Mouse (Mus musculus) forebrain, embryonic 15.5 days (tissue): ENCODE data around the gene Fbrsl1. TPM values are rescaled to one million over a fixed set of nuclear protein-coding genes. Genes with fewer than 3 reads are reported as not detected.

Source experiments
- ATAC-seq: fragments of 200-750 bp; cut with Nextera tagmentation; replicated peaks from 2 replicates; pipeline ENCODE4 v1.8.0; 2017; ENCODE audit warnings: mild to moderate bottlenecking, moderate TSS enrichment, moderate library complexity
- H3K27ac ChIP-seq: fragments of 300-500 bp; sonication (generic); replicated peaks from 2 replicates; pipeline ENCODE4 v1.5.1; 2015; ENCODE audit warnings: mild to moderate bottlenecking, inconsistent platforms
- H3K27me3 ChIP-seq: fragments of 300-500 bp; sonication (generic); 2 replicates; pipeline ENCODE4 v1.6.1; 2015; ENCODE audit warnings: inconsistent platforms
- H3K36me3 ChIP-seq: fragments of 300-500 bp; sonication (generic); 2 replicates; pipeline ENCODE4 v1.6.1; 2015; ENCODE audit warnings: mild to moderate bottlenecking, inconsistent platforms
- H3K4me1 ChIP-seq: fragments of 300-500 bp; sonication (generic); 2 replicates; pipeline ENCODE4 v1.6.1; 2015; ENCODE audit warnings: inconsistent platforms
- H3K4me2 ChIP-seq: fragments of 300-500 bp; sonication (generic); replicated peaks from 2 replicates; pipeline ENCODE4 v1.6.1; 2015; ENCODE audit warnings: mild to moderate bottlenecking, inconsistent platforms
- H3K4me3 ChIP-seq: fragments of 300-500 bp; sonication (generic); 2 replicates; pipeline ENCODE4 v1.5.1; 2015; ENCODE audit warnings: mild to moderate bottlenecking, inconsistent platforms
- H3K9ac ChIP-seq: fragments of 300-500 bp; sonication (generic); replicated peaks from 2 replicates; pipeline ENCODE4 v1.6.1; 2015; ENCODE audit warnings: mild to moderate bottlenecking, inconsistent platforms
- H3K9me3 ChIP-seq: fragments of 300-500 bp; sonication (generic); 2 replicates; pipeline ENCODE4 v1.6.1; 2016; ENCODE audit warnings: inconsistent platforms
- WGBS: fragments of 180-500 bp; shearing (Covaris S2); methylation state at CpG from one replicate; pipeline ENCODE4 v1.1.7; 2015; ENCODE audit warnings: mixed read lengths; 5-methylcytosine and 5-hydroxymethylcytosine counted together
- polyA plus RNA-seq: library from polyadenylated mRNA; unstranded; fragments of >200 nt; fragmentation: Nextera tagmentation; extraction: Ambion mirVana; gene quantifications from 2 replicates; pipeline ENCODE4 v1.2.1, GENCODE M21; 2015

The Fbrsl1 gene
- polyA plus RNA-seq, 1 experiment from 2014 or later, result 26.4 TPM

DNA sequence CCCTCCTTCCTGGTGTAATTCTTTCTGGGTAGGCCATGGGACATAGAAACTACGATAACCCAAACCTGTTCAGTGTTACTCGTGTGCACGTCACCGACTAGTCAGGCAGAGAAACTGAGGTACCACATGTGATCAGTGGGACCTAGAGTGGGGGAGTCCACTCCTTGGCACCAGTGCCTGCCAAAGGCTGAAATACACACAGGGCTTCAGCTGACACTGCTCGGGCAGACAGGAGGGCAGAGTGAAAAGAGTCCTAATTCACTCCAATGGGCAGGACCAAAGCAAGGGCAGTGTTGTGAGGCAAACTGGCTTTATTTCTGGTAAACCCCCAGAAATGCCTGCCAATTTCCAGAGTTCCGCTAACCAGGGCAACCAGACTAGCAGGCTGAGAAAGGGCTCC lies 26.9 kb downstream of the Fbrsl1 start:
- H3K27ac ChIP-seq, result no peak overlapping the region
- ATAC-seq, result no peak

DNA sequence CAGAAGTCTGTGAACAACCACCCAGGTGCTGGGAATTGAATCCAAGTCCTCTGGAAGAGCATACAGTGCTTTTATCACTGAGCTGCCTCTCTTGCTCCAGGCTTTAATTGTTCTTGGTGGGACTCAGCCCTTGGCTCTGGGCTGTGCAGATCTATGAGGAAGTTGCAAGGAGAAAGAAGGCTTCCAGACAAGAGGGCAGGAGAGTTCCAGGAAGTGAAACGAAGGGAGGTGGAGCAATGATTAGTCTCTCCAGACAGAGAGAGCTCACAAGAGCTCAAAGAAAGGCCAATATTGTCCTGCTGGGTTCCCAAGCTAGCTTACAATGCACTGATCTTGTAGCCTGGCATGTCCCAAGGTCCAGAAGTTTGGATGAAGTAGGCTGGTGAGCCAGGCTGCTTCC lies 27.4 kb downstream of the Fbrsl1 start:
- no peak overlapping the region for H3K4me2 ChIP-seq

More for the DNA sequence above, 26.9 kb downstream of the Fbrsl1 start:
- Histone ChIP-seq H3K36me3 (no peaks in the 10 kb centered on the region), H3K27me3 (no peaks in the 10 kb centered on the region), H3K9me3 (no peaks in the 10 kb centered on the region), H3K4me3 (no peak overlapping the region), H3K4me2 (no peak overlapping the region), H3K4me1 (peaks cover 27% of the 10 kb centered on the region), H3K9ac (no peak overlapping the region)
- WGBS, result 77% methylated on average over 6 of the region's 6 CpGs

DNA sequence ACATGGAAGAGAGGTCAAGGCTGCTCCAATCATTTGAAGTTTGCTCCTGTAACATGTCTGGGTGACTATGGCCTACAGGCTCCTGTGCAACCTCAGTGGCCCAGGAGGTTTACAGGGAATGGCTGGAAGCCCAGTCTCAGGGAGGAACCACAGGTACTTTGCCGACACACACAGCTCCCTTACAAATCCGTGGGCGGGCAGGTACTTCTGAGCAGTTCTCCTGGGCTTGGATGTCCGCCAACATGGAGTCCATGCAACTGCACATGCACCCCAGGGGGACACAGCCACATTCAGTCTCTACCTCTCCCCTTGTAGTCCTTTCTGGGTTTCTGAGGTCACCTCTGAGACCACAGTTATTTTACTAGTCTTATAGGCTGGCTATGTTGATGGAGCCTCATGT lies 28.1 kb downstream of the Fbrsl1 start:
- 90% methylated on average over 4 of the region's 4 CpGs for WGBS
- peaks cover 39% of the 10 kb centered on the region for H3K4me1 ChIP-seq

More for the DNA sequence above, 27.4 kb downstream of the Fbrsl1 start:
- Histone ChIP-seq H3K36me3 (no peaks in the 10 kb centered on the region), H3K4me1 (peaks cover 31% of the 10 kb centered on the region), H3K4me3 (no peak overlapping the region), H3K9ac (no peak overlapping the region), H3K27me3 (no peaks in the 10 kb centered on the region), H3K9me3 (no peaks in the 10 kb centered on the region), H3K27ac (no peak overlapping the region; the same call in 1 of the 2 replicates)
- WGBS, result 55% methylated on average over 1 of the region's 1 CpGs
- ATAC-seq, result no peak

DNA sequence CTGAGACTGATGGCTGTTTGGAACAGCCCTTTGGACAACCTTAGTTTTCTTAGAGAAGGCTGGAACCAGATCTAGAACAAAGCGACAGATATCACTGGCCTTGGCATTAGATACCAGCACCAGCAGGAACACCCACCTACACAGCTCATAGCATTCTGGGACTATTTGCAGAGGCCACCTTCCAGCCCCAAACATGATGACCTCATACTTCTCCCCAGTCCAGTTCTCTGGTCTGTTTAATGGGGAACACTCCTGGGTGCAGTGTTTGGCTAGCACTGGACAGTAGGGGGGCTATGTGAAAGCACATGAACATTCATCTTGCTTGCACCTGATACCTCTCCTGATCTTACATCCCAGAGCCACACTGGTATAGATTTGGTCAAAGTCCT lies 29.8 kb downstream of the Fbrsl1 start:
- no peak overlapping the region for H3K27ac ChIP-seq
- H3K4me1 ChIP-seq, result peaks cover 51% of the 10 kb centered on the region
- no peaks in the 10 kb centered on the region for H3K36me3 ChIP-seq
- no peak overlapping the region for H3K4me2 ChIP-seq
- no peaks in the 10 kb centered on the region for H3K9me3 ChIP-seq
- no peaks in the 10 kb centered on the region for H3K27me3 ChIP-seq
- no peak overlapping the region for H3K4me3 ChIP-seq
- H3K9ac ChIP-seq, result no peak overlapping the region
- no peak for ATAC-seq
- WGBS, result 89% methylated on average over 1 of the region's 1 CpGs

More for the DNA sequence above, 28.1 kb downstream of the Fbrsl1 start:
- Histone ChIP-seq H3K9ac (no peak overlapping the region), H3K36me3 (no peaks in the 10 kb centered on the region), H3K27me3 (no peaks in the 10 kb centered on the region), H3K4me3 (no peak overlapping the region), H3K4me2 (no peak overlapping the region), H3K27ac (no peak overlapping the region), H3K9me3 (no peaks in the 10 kb centered on the region)
- no peak for ATAC-seq

DNA sequence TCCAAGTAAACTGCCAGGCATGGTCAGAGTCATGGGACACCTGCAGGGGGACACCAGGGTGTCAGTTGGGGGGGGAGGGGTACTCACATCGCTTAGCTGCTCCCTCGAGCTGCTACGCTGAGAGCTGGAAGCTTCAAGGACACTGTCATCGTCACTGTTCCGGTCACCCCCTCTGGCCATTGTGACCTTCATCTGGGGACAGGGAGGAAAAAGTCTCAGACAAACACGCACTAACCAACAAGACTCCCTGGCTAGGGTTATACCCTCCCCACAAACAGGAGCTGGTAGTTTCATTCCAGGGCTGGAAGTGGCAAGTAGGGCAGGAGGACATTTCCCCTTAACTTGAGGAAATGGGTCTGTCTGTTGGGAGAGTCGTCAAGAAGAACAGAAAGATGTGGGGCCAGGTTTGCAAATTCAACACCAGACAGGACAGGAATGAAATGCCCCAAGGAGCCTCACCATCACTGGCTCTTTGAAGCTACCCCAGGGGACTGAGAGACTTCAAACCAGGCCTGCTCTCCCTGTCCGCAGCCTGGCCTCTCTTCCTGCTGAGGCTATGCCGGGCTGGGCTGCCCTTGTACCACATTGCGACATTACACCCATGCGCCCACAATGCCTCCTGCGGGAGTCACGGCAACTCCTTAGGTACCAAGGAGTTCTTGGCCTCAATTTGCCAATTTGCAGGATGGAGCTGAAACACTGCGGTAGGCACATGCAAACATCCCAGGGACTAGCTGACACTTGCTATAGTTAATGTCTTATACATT lies 30.4 kb downstream of the Fbrsl1 start:
- H3K27ac ChIP-seq, result peak overlapping the region; percentile 92
- H3K36me3 ChIP-seq, result no peaks in the 10 kb centered on the region
- H3K4me2 ChIP-seq, result no peak overlapping the region
- H3K9me3 ChIP-seq, result no peaks in the 10 kb centered on the region
- no peak overlapping the region for H3K4me3 ChIP-seq
- 51% methylated on average over 14 of the region's 14 CpGs for WGBS
- H3K4me1 ChIP-seq, result peaks cover 54% of the 10 kb centered on the region
- H3K27me3 ChIP-seq, result no peaks in the 10 kb centered on the region
- H3K9ac ChIP-seq, result no peak overlapping the region
- no peak for ATAC-seq

DNA sequence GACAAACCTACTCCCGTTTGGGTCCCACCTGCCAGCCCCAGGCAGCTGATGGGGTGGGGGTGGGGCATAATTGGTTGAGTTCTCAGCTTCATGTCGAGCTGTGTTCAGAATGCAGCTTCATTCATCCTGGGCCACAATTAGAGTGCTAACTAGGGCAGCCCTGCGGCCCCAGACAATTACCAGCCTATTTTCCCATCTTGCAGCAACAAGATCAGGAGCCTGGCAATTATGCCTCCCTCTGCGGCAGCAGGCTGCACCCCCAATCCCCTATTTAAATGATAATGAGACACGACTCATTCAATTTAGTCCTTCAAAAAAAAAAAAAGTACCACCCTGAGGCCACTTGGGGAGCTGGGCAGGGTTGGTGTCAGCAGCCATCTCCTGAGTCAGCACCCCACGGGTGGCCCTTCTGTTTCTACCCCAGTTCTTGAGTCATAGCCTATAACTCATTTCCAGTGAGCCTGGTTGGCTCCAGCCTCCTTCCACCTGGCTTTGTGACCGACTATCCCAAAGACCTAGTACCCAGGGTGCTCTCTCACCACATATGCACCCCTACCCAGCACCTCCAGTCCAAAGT lies 31.4 kb downstream of the Fbrsl1 start:
- WGBS, result 4% methylated on average over 7 of the region's 7 CpGs
- Histone ChIP-seq H3K4me1 (peaks cover 54% of the 10 kb centered on the region), H3K27ac (peak overlapping the region; percentile 92), H3K9ac (no peak overlapping the region), H3K4me3 (no peak overlapping the region), H3K36me3 (no peaks in the 10 kb centered on the region), H3K4me2 (0 out of 2 replicates have a peak overlapping the region, but pooled peaks have one; percentile 14), H3K9me3 (no peaks in the 10 kb centered on the region), H3K27me3 (no peaks in the 10 kb centered on the region)
- ATAC-seq, result peak; percentile 91

DNA sequence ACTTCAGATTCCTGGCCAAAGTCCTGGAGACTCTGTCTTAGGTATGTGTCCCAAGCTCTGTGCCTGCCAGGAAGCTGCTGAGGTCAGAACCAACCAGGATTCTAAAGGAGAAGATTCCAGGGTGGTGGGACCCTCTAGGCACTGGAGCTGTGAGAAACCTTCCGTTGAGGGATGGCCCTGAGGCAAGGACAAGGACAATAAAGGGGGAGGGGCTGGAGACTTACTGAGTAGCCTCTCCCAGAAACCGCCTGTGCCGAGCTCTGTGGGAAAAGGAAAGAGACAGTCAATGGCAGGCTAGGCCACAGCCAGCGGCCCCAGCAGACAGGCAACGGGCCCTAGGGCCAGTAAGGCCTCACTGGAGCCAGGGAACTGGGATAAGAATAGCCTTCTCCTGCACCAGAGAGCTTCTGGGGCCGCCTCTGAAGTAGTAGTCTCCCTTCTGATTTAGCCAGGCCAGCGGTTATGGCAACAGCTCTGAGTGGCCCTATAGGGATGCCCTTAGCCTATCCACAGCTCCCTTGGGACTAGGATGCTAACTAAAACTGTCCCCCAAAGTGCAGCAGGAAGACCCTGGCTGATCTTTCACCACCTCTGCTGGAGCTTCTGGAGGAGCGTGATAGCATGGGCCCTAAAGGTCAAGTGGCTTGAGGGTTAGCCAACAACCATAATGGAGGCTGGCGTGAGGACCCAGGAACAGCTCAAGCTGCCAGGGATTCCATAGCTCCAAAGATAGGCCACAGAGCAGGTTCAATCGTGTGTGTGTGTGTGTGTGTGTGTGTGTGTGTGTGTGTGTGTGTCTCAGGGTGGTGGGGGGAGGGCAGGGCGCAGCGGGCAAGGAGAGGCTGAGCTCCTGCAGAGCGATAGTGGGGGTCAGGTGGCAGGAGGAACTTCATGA lies 32.2 kb downstream of the Fbrsl1 start:
- Histone ChIP-seq H3K9me3 (no peaks in the 10 kb centered on the region), H3K4me2 (0 out of 2 replicates have a peak overlapping the region, but pooled peaks have one; percentile 14), H3K27ac (peak overlapping the region; percentile 92), H3K4me1 (peaks cover 54% of the 10 kb centered on the region), H3K36me3 (no peaks in the 10 kb centered on the region), H3K27me3 (no peaks in the 10 kb centered on the region), H3K9ac (no peak overlapping the region), H3K4me3 (no peak overlapping the region)
- peak; percentile 12 for ATAC-seq
- WGBS, result 20% methylated on average over 12 of the region's 13 CpGs

DNA sequence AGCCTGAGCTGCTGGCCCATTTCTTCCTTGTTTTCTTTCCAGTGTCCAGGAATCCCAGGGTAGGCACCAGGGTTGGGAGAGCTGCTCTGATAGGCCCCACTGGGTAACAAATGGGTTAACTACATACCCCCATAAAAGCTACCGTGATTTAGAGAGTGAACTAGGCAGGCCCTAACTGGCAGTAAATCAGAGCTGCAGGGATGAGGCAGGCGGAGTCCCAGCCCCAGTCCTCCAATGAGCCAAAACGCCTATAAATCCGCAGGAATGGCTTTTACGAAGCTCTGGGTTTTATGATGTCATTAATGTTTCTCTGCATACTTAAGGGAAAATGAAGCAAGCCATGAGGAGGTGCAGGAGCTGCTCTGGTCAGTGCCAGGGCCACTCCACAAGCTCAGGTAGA lies 33.3 kb downstream of the Fbrsl1 start:
- H3K27ac ChIP-seq, result peak overlapping the region; percentile 92; the same call in 1 of the 2 replicates
- H3K36me3 ChIP-seq, result no peaks in the 10 kb centered on the region
- H3K4me2 ChIP-seq, result no peak overlapping the region
- ATAC-seq, result no peak
- H3K4me3 ChIP-seq, result no peak overlapping the region
- H3K9ac ChIP-seq, result no peak overlapping the region
- H3K4me1 ChIP-seq, result peaks cover 54% of the 10 kb centered on the region
- H3K9me3 ChIP-seq, result no peaks in the 10 kb centered on the region
- 45% methylated on average over 5 of the region's 5 CpGs for WGBS
- H3K27me3 ChIP-seq, result no peaks in the 10 kb centered on the region

DNA sequence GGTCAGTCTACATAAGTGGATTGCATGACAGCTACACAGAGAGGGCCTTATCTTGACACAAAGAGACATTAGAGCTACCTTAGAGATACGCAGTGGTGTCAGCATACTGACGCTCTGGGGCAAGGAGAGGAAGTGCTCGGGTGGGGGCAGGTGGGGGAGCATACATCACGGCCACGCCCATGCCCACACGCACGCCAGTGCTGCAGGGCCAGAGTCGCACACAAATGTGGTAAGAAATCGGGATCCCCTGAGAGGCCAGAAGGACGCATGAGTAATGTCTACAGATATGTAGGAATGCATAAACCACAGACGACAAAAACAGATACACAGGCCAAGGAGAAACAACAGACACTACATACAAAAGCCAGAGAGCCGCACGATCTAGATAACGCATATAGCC lies 35.3 kb downstream of the Fbrsl1 start:
- Histone ChIP-seq H3K36me3 (no peaks in the 10 kb centered on the region), H3K4me3 (no peak overlapping the region), H3K9me3 (no peaks in the 10 kb centered on the region), H3K4me1 (peaks cover 44% of the 10 kb centered on the region), H3K27me3 (no peaks in the 10 kb centered on the region), H3K27ac (no peak overlapping the region), H3K4me2 (no peak overlapping the region), H3K9ac (no peak overlapping the region)
- no peak for ATAC-seq
- WGBS, result 92% methylated on average over 14 of the region's 14 CpGs

DNA sequence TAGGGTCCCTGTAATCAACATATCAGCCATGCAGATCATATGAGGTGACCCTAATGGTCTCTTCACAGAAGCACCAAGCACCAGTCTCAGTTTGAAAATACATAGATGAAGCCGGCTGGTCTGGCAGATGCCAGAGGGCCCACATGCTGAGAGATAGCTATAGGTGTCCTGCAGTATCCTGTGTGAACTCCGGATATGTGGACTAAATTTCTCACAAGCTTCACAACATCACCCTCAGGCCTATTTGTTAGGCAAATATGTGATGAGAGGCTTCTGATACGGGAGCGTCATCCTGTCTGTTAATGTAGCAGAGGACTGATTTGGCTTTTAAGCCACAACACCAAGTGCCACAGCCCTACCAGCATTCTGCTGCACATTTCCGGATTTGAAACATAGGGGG lies 37.9 kb downstream of the Fbrsl1 start:
- no peak overlapping the region for H3K4me3 ChIP-seq
- H3K27me3 ChIP-seq, result no peaks in the 10 kb centered on the region
- H3K4me1 ChIP-seq, result peaks cover 30% of the 10 kb centered on the region
- no peak for ATAC-seq
- no peaks in the 10 kb centered on the region for H3K9me3 ChIP-seq
- no peak overlapping the region for H3K4me2 ChIP-seq
- no peaks in the 10 kb centered on the region for H3K36me3 ChIP-seq
- no peak overlapping the region for H3K9ac ChIP-seq
- H3K27ac ChIP-seq, result no peak overlapping the region
- WGBS, result 70% methylated on average over 5 of the region's 5 CpGs

DNA sequence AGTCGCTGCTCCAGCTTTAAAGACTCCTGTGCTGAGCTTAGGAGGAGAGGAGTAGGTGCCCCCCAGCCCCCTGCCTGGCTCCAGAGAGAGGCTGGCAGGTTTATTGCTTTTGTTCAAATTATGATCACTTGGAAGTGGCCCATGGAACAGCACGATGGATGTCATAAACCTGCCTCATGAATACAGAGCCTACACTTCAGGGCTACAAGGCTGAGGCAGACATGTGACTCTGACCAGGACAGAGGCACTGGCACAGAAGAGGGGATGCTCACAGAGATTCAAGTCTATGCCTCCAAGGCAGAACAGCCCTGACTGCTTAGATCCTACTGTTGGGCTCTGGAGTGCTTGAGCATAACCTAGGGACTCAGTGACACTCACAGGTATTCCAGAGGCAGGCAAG lies 39.3 kb downstream of the Fbrsl1 start:
- 89% methylated on average over 2 of the region's 2 CpGs for WGBS
- Histone ChIP-seq H3K9me3 (no peaks in the 10 kb centered on the region), H3K27ac (no peak overlapping the region)

More for the DNA sequence above, 39.3 kb downstream of the Fbrsl1 start:
- H3K36me3 ChIP-seq, result no peaks in the 10 kb centered on the region
- H3K27me3 ChIP-seq, result no peaks in the 10 kb centered on the region
- H3K4me1 ChIP-seq, result peaks cover 21% of the 10 kb centered on the region
- H3K4me3 ChIP-seq, result no peak overlapping the region
- ATAC-seq, result no peak
- no peak overlapping the region for H3K9ac ChIP-seq
- H3K4me2 ChIP-seq, result no peak overlapping the region
